Mouse (Mus musculus): ENCODE measurements at regions not wholly inside any gene's neighbourhood (a gene's known extent, or its start where the extent isn't known, plus 50 kb on each side); places are given as distances from the start of the nearest gene placed in this dataset.

- DNase-seq: peak; percentile 29
These were observed 50.4 kb upstream of the Atg10 start for GRCm38 (mm10) chr13:91274131-91274530.

GRCm38 (mm10) chr13:91274615-91275014 lies 50.8 kb upstream of the Atg10 start:
- peak; percentile 17 for DNase-seq

- DNase-seq: no peak
These were observed 55.7 kb upstream of the Atg10 start for GRCm38 (mm10) chr13:91279487-91279886.

- no peak for DNase-seq
These were observed 71.9 kb upstream of the Atg10 start for GRCm38 (mm10) chr13:91295552-91296170.

GRCm38 (mm10) chr13:91296521-91297160 lies 72.9 kb upstream of the Atg10 start:
- DNase-seq: no peak

- DNase-seq: no peak
These were observed 78.1 kb upstream of the Atg10 start for GRCm38 (mm10) chr13:91301849-91302248.

GRCm38 (mm10) chr13:91305697-91306405 lies 82.1 kb upstream of the Atg10 start:
- DNase-seq: no peak

GRCm38 (mm10) chr13:91306545-91306944 lies 82.8 kb upstream of the Atg10 start:
- DNase-seq: no peak

GRCm38 (mm10) chr13:91312905-91313571 lies 89.3 kb upstream of the Atg10 start:
- DNase-seq: no peak

- no peak for DNase-seq
These were observed 98.6 kb upstream of the Atg10 start for GRCm38 (mm10) chr13:91322331-91322730.

- no peak for DNase-seq
These were observed 103.1 kb upstream of the Atg10 start for GRCm38 (mm10) chr13:91326834-91327233.

- DNase-seq: no peak
These were observed 110.5 kb upstream of the Atg10 start for GRCm38 (mm10) chr13:91334283-91334682.

- no peak for DNase-seq
These were observed 115.9 kb upstream of the Ssbp2 start for GRCm38 (mm10) chr13:91344139-91344538.

GRCm38 (mm10) chr13:91348489-91349083 lies 111.5 kb upstream of the Ssbp2 start:
- no peak for DNase-seq

GRCm38 (mm10) chr13:91352311-91352710 lies 107.8 kb upstream of the Ssbp2 start:
- no peak for DNase-seq

GRCm38 (mm10) chr13:91356516-91356915 lies 103.6 kb upstream of the Ssbp2 start:
- DNase-seq: no peak

- no peak for DNase-seq
These were observed 100.0 kb upstream of the Ssbp2 start for GRCm38 (mm10) chr13:91360121-91360520.

GRCm38 (mm10) chr13:91365270-91365952 lies 94.7 kb upstream of the Ssbp2 start:
- DNase-seq: peak; percentile 80

GRCm38 (mm10) chr13:91366540-91366939 lies 93.5 kb upstream of the Ssbp2 start:
- DNase-seq: no peak

- DNase-seq: no peak
These were observed 92.1 kb upstream of the Ssbp2 start for GRCm38 (mm10) chr13:91367896-91368556.

GRCm38 (mm10) chr13:91368664-91369063 lies 91.4 kb upstream of the Ssbp2 start:
- DNase-seq: no peak

- no peak for DNase-seq
These were observed 90.1 kb upstream of the Ssbp2 start for GRCm38 (mm10) chr13:91370021-91370420.
